Mouse (Mus musculus) stomach, embryonic 15.5 days (tissue): Measurements from ENCODE around the gene Igf2bp2. TPM values are rescaled to one million over a fixed set of nuclear protein-coding genes. Genes with fewer than 3 reads are reported as not detected.

Experiments used
- ATAC-seq: fragments of 200-750 bp; cut with Nextera tagmentation; 2 replicates; pipeline ENCODE4 v1.8.0; 2017; ENCODE audit warnings: low read depth, moderate number of reproducible peaks, moderate TSS enrichment; ENCODE audit not compliant: insufficient read depth, low FRiP score
- H3K27ac ChIP-seq: fragments of 300-500 bp; sonication (generic); 2 replicates; pipeline ENCODE4 v1.5.1; 2015; ENCODE audit warnings: mild to moderate bottlenecking, inconsistent platforms
- H3K27me3 ChIP-seq: fragments of 300-500 bp; sonication (generic); replicated peaks from 2 replicates; pipeline ENCODE4 v1.6.1; 2015; ENCODE audit warnings: inconsistent platforms
- H3K36me3 ChIP-seq: fragments of 300-500 bp; sonication (generic); 2 replicates; pipeline ENCODE4 v1.6.1; 2015; ENCODE audit warnings: inconsistent platforms
- H3K4me1 ChIP-seq: fragments of 300-500 bp; sonication (generic); 2 replicates; pipeline ENCODE4 v1.6.1; 2015; ENCODE audit warnings: inconsistent platforms
- H3K4me2 ChIP-seq: fragments of 300-500 bp; sonication (generic); 2 replicates; pipeline ENCODE4 v1.6.1; 2015; ENCODE audit warnings: mild to moderate bottlenecking, inconsistent platforms
- H3K4me3 ChIP-seq: fragments of 300-500 bp; sonication (generic); replicated peaks from 2 replicates; pipeline ENCODE4 v1.5.1; 2015; ENCODE audit warnings: inconsistent platforms
- H3K9ac ChIP-seq: fragments of 300-500 bp; sonication (generic); 2 replicates; pipeline ENCODE4 v1.6.1; 2015; ENCODE audit warnings: inconsistent platforms
- H3K9me3 ChIP-seq: fragments of 300-500 bp; sonication (generic); 2 replicates; pipeline ENCODE4 v1.6.1; 2016; ENCODE audit warnings: inconsistent platforms
- WGBS: fragments of 180-500 bp; shearing (Covaris S2); methylation state at CpG from one replicate; pipeline ENCODE4 v1.1.7; 2015; 5-methylcytosine and 5-hydroxymethylcytosine counted together
- polyA plus RNA-seq: library from polyadenylated mRNA; unstranded; fragments of >200 nt; fragmentation: Nextera tagmentation; extraction: Ambion mirVana; gene quantifications from 2 replicates; pipeline ENCODE4 v1.2.1, GENCODE M21; 2015

The Igf2bp2 gene
- polyA plus RNA-seq, 1 experiment from 2014 or later, result 101 TPM

DNA sequence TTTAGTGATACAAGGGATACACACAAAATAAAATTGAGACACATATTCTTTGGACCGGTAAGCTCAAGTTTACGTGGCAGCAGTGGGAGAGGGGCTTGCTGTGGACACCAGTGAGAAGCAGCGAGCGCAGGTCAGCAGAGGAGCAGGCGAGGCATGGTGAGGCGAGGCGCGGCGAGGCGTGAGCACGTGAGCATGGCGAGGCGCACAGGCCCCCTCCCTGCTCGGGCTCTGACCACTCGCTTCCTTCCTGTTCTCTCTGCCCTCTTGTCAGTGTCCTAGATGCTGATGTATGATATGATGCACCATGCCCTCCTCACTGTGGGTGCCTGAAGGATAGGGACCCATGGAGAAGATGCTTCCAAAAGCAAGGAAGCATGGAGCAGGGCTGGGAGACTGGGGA, 43.6 kb downstream of the Igf2bp2 start:
- WGBS, result 92% methylated on average over 15 of the region's 15 CpGs
- H3K27ac ChIP-seq, result no peak overlapping the region

DNA sequence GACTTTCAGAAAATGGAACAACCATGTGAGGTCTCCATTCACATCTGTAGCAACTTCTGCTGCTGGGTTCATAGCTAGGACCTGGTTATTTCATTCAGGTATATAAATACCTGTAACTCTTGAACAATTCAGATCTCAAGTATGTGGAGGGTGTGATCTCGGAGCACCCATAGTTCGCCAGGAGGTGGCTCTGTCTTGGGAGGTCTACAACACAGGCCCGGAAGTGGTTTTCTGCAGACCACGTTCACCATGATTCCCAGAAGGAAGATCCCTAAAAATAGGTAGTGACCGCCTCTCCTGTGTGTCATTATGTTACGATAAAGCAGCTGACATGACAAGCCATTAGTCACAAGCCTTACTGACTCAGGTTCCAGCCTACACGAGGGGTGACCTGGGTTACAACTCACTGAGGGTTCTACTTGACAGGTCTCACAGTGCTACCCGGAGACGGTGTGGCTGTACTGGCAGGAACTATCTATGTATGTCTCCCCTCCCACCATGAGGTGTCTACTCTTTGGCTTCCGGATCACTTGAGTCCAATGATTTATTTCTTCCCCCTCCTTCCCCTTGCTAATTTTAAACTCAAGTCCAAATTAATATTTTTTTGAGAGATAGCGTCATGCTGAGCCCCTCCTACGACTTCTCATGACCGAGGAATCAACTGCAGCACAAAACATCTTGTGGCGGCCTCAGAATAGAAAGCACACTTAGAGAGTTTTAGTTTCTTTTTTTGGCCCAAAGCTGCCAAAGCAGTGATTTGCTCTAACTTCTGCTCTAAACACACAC, 44.2 kb downstream of the Igf2bp2 start:
- H3K4me3 ChIP-seq, result no peak overlapping the region
- H3K4me2 ChIP-seq, result no peak overlapping the region
- H3K27me3 ChIP-seq, result no peaks in the 10 kb centered on the region
- ATAC-seq, result no peak
- WGBS, result 74% methylated on average over 14 of the region's 14 CpGs
- H3K9me3 ChIP-seq, result no peaks in the 10 kb centered on the region
- peaks cover 2% of the 10 kb centered on the region; the same call in 1 of the 2 replicates for H3K4me1 ChIP-seq
- H3K9ac ChIP-seq, result no peak overlapping the region
- H3K36me3 ChIP-seq, result no peaks in the 10 kb centered on the region
- no peak overlapping the region for H3K27ac ChIP-seq

More for the DNA sequence above, 43.6 kb downstream of the Igf2bp2 start:
- Histone ChIP-seq H3K9ac (no peak overlapping the region), H3K27me3 (no peaks in the 10 kb centered on the region), H3K4me1 (peaks cover 8% of the 10 kb centered on the region), H3K36me3 (no peaks in the 10 kb centered on the region), H3K4me3 (no peak overlapping the region), H3K4me2 (no peak overlapping the region), H3K9me3 (no peaks in the 10 kb centered on the region)
- ATAC-seq, result no peak

DNA sequence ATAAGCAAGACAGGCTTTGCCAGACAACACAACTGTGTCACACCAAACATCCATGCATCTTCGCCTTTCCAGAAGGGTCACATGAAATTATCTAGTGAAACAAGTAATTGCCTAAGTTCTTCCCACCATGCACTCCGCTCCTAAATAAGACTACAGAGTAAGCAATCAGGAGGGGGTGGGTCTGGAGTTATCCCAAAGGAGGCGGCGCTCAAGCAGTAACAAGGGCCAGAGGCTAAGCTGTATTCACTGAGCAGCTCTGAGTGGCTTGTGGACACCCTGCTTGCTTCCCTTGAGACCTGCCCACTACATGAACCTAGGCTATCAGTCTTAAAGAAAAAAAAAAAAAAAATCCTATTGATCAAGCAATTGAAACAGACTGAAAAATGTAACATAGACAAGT, 44.9 kb downstream of the Igf2bp2 start:
- H3K27me3 ChIP-seq, result no peaks in the 10 kb centered on the region
- no peak overlapping the region for H3K4me3 ChIP-seq
- H3K4me2 ChIP-seq, result no peak overlapping the region
- no peak overlapping the region for H3K27ac ChIP-seq
- 92% methylated on average over 4 of the region's 4 CpGs for WGBS
- no peak overlapping the region for H3K9ac ChIP-seq
- H3K4me1 ChIP-seq, result no peaks in the 10 kb centered on the region
- no peaks in the 10 kb centered on the region for H3K9me3 ChIP-seq
- no peaks in the 10 kb centered on the region for H3K36me3 ChIP-seq
- no peak for ATAC-seq

DNA sequence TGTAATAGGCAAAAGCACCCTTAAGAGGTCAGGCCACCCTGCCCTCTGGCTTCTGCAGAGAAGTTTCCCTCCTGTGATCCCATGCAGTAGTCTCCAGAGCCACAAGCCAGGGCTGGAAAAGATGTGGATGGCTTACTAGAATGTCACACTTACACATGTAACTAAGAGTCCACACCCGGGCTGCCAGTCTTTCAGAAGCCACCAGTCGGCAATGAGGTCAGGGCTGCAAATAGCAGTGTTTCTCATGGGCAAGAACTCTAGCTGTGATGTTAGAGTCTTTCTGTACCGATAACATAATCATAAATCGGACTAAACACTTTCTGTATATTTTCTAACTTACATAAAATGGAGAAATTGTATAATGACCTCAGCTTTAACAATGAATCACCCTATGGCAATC, 46.4 kb downstream of the Igf2bp2 start:
- no peak overlapping the region for H3K27ac ChIP-seq
- WGBS, result 86% methylated on average over 4 of the region's 4 CpGs
- H3K4me2 ChIP-seq, result no peak overlapping the region
- no peak for ATAC-seq
- H3K27me3 ChIP-seq, result no peaks in the 10 kb centered on the region
- no peak overlapping the region for H3K9ac ChIP-seq
- H3K4me1 ChIP-seq, result no peaks in the 10 kb centered on the region
- H3K36me3 ChIP-seq, result no peaks in the 10 kb centered on the region
- no peak overlapping the region for H3K4me3 ChIP-seq
- H3K9me3 ChIP-seq, result no peaks in the 10 kb centered on the region

DNA sequence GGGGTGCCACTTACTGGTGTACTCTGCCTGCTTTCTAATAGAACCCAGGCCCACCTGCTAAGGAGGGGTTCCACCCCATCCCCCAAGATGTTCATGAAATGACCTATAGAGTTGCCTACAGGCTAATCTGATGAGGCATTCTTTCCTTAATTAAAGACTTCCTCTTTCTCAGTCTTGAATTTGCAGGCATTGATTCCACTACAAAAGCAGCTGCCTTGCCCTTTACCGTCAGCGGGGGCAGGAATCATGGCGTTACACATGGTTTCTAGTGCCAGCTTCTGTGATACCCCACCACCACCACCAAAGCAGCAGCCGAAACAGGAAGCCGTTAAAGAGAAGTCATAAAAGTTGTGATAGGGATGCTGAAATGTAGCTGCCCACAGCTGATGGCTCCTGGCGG, 47.0 kb downstream of the Igf2bp2 start:
- 84% methylated on average over 6 of the region's 6 CpGs for WGBS
- H3K4me2 ChIP-seq, result no peak overlapping the region
- H3K9me3 ChIP-seq, result no peaks in the 10 kb centered on the region
- H3K27ac ChIP-seq, result no peak overlapping the region
- no peak overlapping the region for H3K4me3 ChIP-seq
- H3K9ac ChIP-seq, result no peak overlapping the region
- ATAC-seq, result no peak
- H3K27me3 ChIP-seq, result no peaks in the 10 kb centered on the region
- no peaks in the 10 kb centered on the region for H3K36me3 ChIP-seq
- H3K4me1 ChIP-seq, result no peaks in the 10 kb centered on the region

DNA sequence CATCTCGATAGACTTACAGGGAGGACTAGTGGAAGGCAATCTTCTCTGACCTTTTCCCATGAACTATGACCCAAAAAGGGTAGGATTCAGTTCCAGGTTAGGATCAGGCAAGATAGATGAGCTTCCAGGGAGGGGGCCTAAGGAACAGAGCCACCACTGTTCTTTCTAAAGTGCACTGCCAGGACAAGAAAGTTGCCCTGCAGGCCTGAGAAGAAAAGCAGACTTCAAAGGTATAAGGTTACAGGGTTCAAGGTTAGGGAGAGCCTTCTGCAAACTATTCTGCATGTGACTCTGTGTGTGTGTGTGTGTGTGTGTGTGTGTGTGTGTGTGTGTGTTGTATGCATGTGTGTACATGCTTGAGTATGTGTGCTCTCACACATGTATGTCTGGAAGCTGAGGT, 53.1 kb downstream of the Igf2bp2 start:
- Histone ChIP-seq H3K27me3 (no peaks in the 10 kb centered on the region), H3K9ac (no peak overlapping the region), H3K36me3 (no peaks in the 10 kb centered on the region), H3K4me2 (no peak overlapping the region), H3K4me1 (peaks cover 3% of the 10 kb centered on the region; the same call in 1 of the 2 replicates), H3K27ac (no peak overlapping the region), H3K9me3 (no peaks in the 10 kb centered on the region), H3K4me3 (no peak overlapping the region)
- WGBS, result 57% methylated on average over 1 of the region's 1 CpGs
- no peak for ATAC-seq

DNA sequence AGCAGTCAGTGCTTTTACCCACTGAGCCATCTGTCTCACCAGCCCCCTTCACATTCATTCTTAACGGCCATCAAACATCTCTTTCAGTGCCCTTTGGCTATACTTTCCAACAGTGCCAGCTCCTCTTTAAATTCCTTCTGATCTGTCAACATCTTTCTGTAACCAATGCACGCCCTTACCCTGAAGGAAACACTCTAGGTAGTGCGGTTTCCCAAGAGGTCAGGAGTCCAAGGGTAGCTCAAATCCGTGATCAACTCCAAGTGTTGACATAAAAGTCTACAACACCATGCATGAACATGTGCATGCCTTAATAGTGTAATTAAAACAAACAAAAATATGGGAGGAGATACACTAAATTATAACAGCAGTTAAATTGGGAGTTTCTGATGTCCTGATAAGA, 53.9 kb downstream of the Igf2bp2 start:
- Histone ChIP-seq H3K4me1 (peaks cover 3% of the 10 kb centered on the region; the same call in 1 of the 2 replicates), H3K9ac (no peak overlapping the region), H3K27ac (no peak overlapping the region), H3K9me3 (no peaks in the 10 kb centered on the region), H3K36me3 (no peaks in the 10 kb centered on the region), H3K4me3 (no peak overlapping the region), H3K27me3 (no peaks in the 10 kb centered on the region), H3K4me2 (no peak overlapping the region)
- 71% methylated on average over 4 of the region's 4 CpGs for WGBS
- no peak for ATAC-seq

DNA sequence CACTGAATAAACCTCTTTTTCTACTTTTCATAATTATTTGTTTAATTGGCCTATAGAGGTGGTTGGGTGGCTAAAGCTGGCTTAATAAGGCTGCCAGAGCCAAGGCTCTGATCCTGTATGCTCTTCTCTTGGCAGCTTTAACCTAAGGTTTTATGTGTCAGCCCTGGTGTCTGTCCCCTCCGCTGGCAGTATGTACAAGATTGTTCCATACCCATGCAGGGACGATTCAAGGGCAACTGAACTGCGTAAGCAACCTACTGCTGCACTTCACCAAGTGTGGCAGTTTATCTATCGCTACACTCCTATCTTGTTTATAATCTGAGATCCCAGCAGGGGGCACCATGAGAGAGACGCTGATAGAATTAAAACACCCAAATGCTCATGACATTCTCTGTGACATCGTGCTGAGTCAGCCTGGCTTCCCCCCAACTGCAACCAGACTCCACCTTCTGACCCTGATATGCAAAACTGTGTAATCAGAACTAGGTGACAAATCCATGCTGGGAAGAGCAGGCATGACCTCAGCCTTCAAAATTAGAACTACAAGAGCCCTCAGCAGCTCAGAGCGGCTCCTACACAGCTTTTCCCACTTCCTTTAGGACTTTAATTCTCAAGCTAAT, 55.1 kb downstream of the Igf2bp2 start:
- Histone ChIP-seq H3K4me2 (no peak overlapping the region), H3K9me3 (no peaks in the 10 kb centered on the region), H3K36me3 (no peaks in the 10 kb centered on the region), H3K9ac (no peak overlapping the region), H3K4me3 (no peak overlapping the region), H3K27ac (no peak overlapping the region), H3K4me1 (peaks cover 3% of the 10 kb centered on the region; the same call in 1 of the 2 replicates), H3K27me3 (no peaks in the 10 kb centered on the region)
- 55% methylated on average over 7 of the region's 7 CpGs for WGBS
- ATAC-seq, result no peak

DNA sequence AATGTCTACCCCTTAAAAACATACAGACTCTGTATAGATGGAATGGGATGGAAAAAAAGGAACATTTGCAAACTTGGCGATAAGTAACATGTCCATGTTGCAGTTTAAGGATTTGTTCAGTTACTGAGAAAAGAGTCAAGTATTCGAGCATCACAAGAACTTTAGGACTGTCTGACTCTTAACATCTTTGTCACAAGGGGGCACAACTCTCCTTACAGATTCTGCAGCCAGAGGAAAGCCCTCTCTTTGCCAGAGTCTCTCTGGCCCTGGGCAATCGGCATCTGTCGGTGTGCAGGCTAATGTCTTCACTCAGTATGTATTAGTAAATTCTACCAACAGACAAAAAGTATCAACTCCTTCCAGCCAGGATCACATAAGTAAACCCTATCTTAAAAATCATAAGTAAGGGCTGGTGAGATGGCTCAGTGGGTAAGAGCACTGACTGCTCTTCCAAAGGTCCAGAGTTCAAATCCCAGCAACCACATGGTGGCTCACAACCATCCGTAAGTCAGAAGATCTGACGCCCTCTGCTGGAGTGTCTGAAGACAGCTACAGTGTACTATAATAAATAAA, 57.0 kb downstream of the Igf2bp2 start:
- 81% methylated on average over 6 of the region's 6 CpGs for WGBS
- H3K9ac ChIP-seq, result no peak overlapping the region
- H3K36me3 ChIP-seq, result peaks cover 4% of the 10 kb centered on the region; the same call in 1 of the 2 replicates
- no peak for ATAC-seq
- H3K27me3 ChIP-seq, result no peaks in the 10 kb centered on the region
- no peak overlapping the region for H3K4me2 ChIP-seq
- H3K9me3 ChIP-seq, result no peaks in the 10 kb centered on the region
- no peak overlapping the region for H3K4me3 ChIP-seq
- H3K27ac ChIP-seq, result no peak overlapping the region
- peaks cover 3% of the 10 kb centered on the region; the same call in 1 of the 2 replicates for H3K4me1 ChIP-seq

DNA sequence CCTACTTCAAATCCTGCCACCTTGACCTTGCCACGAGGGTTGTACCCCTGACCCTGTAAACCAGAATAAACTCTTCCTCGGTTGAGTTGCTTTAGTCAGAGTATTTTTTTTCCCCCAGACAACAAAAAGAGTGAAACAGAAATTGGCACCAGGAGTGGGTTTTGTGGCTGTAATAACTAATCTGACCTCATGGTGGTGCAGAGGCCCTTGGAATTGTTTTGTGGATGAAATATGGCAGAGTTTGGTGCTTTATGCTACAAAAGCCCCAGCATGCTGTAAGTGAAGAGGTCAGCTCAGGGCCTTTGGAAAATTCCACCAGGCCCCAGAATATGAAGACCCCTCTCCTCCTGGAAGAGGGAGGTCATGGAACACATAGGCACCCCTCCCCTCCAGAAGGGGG, 63.0 kb downstream of the Igf2bp2 start:
- ATAC-seq, result no peak
- H3K4me1 ChIP-seq, result no peaks in the 10 kb centered on the region
- no peak overlapping the region for H3K4me3 ChIP-seq
- H3K9ac ChIP-seq, result no peak overlapping the region
- WGBS, result 86% methylated on average over 2 of the region's 2 CpGs
- H3K9me3 ChIP-seq, result no peaks in the 10 kb centered on the region
- peaks cover 12% of the 10 kb centered on the region; the same call in 1 of the 2 replicates for H3K36me3 ChIP-seq
- no peak overlapping the region for H3K4me2 ChIP-seq
- no peak overlapping the region for H3K27ac ChIP-seq
- H3K27me3 ChIP-seq, result no peaks in the 10 kb centered on the region

DNA sequence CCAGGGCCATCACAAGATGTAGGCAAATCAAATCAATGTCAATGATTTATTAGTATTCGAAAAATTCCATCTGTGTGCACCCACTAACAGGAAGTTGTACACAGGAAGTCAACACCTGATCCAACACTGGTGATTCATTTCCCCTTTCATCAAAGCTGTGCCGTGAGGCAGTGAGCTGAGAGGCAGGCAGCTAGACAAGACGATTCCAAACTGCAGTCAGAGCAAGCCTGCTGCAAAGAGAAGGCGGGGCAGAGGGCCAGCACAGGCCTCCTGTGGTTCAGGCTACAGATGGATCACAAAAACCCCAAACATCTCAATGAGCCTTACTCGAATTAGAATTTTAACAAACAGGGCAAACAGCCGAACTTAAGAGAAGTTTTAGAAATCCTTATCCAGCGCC, 65.4 kb downstream of the Igf2bp2 start:
- peaks cover 12% of the 10 kb centered on the region; the same call in 1 of the 2 replicates for H3K36me3 ChIP-seq
- no peaks in the 10 kb centered on the region for H3K9me3 ChIP-seq
- H3K27ac ChIP-seq, result no peak overlapping the region
- H3K27me3 ChIP-seq, result no peaks in the 10 kb centered on the region
- H3K4me3 ChIP-seq, result no peak overlapping the region
- no peak overlapping the region for H3K4me2 ChIP-seq
- no peak for ATAC-seq
- WGBS, result 55% methylated on average over 7 of the region's 7 CpGs
- no peaks in the 10 kb centered on the region for H3K4me1 ChIP-seq
- no peak overlapping the region for H3K9ac ChIP-seq

DNA sequence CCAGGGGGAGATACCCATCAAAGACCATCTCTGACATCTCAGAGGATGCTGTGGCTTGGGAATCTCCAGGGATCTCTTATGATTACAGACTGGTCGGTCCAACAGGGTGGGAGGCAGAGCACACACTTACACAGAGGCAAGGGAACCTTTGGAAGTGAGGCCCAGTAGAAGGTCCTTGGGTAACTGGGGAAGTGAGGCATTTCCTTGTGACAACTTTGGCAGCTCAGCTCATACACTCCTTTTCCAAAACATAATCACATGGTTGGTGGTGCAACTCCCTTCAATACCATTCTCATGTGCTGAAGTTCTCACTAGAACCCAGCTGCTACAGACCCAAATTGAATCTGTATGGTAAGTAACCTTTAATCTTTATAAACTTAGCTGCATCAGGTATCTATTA, 67.3 kb downstream of the Igf2bp2 start:
- no peak overlapping the region for H3K4me3 ChIP-seq
- WGBS, result 88% methylated on average over 1 of the region's 1 CpGs
- H3K27ac ChIP-seq, result no peak overlapping the region

More for the DNA sequence above, 67.3 kb downstream of the Igf2bp2 start:
- H3K27me3 ChIP-seq, result no peaks in the 10 kb centered on the region
- no peaks in the 10 kb centered on the region for H3K4me1 ChIP-seq
- H3K36me3 ChIP-seq, result 0 out of 2 replicates have a peak, but pooled peaks cover 5% of the 10 kb centered on the region
- H3K9me3 ChIP-seq, result no peaks in the 10 kb centered on the region
- no peak for ATAC-seq
- H3K9ac ChIP-seq, result no peak overlapping the region
- H3K4me2 ChIP-seq, result no peak overlapping the region
